Mouse (Mus musculus) liver, embryonic 14.5 days (tissue): Measurements from ENCODE around the gene Slc15a3.

Source experiments
- CTCF ChIP-seq: IDR thresholded peaks from 2 replicates; pipeline ENCODE4 v1.5.1; 2016; ENCODE audit warnings: antibody characterized with exemption, low read depth, control low read depth
- EP300 ChIP-seq: IDR thresholded peaks from 2 replicates; pipeline ENCODE4 v1.6.1; 2016; ENCODE audit warnings: antibody characterized with exemption, low read depth

GRCm38 (mm10) chr19:10824061-10824460, 15.5 kb upstream of the Slc15a3 start:
- no peak for TF ChIP-seq EP300
- TF ChIP-seq CTCF, result no peak
